Mouse (Mus musculus): ENCODE results near the gene Capza1.

DNA sequence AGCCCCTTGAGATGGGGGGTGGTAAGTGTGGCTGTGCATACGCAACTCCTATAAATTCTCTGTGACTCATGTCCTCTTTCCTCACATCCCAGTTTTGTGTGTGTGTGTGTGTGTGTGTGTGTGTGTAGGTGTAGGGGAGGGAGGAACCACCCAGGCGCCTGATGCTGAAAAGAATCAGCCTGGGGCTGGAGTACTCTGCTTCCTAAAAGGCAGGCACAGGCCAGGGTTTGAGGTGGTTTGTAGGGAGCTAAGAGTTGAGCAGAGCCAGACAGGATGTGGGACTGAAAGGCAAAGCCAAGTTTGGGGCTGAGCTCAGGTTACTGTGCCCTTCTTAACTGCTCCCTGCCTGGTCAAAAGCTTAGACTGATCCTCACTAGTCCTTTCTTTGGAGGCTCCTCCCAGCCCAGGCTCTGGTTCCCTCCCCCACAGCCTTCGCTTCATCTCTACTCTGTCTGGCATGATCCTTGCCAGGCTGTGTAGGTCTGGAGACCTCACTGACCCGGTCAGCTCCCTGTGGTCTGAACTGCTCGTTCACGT lies 73.8 kb downstream of the Capza1 start:
- no peak for TF ChIP-seq POLR2A (IDR thresholded peaks at IDR 0.05; ENCODE audit: control insufficient read depth, extremely low read depth, insufficient read depth, low read length, poor library complexity)
- TF ChIP-seq CTCF (IDR thresholded peaks at IDR 0.05; ENCODE audit: borderline replicate concordance, control insufficient read depth, extremely low read depth, insufficient read depth, low read length, poor library complexity), result no peak
